Mouse (Mus musculus): ENCODE measurements around the gene Arid2.

The Arid2 gene

DNA sequence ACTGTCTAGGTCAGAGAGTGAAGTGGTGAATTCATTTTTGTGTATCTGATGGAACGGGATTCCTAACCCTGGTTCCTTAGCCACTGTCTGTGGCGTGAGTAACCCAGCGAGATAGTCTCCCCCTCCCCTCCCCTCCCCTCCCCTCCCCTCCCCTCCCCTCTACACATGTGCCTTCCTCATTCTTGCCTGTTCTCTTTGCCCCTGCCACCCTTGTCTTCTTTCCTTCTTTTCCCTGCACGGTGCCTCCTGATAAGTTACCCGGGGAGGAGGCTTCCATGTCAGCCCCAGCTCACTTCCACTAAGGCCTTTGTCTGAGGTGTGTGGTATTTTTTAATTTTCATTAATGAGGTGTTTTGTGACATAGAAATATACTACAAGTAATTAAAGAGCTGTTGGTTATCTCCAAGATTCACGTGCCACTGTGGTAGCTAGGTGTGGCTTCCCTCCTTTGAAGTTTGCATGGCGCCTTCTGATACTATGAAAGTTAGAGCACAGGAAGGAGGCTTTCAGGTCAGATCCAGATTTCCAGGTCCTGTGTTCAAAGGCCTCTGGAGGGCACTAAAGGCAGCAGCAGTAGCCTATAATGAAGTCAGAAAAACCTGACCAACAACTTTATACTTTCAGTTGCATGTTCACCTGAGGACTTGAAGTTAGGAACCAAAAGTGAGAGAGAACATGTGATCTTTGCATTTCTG lies 57.4 kb downstream of the Arid2 start:
- DNase-seq (ENCODE audit: low spot score) = no peak

DNA sequence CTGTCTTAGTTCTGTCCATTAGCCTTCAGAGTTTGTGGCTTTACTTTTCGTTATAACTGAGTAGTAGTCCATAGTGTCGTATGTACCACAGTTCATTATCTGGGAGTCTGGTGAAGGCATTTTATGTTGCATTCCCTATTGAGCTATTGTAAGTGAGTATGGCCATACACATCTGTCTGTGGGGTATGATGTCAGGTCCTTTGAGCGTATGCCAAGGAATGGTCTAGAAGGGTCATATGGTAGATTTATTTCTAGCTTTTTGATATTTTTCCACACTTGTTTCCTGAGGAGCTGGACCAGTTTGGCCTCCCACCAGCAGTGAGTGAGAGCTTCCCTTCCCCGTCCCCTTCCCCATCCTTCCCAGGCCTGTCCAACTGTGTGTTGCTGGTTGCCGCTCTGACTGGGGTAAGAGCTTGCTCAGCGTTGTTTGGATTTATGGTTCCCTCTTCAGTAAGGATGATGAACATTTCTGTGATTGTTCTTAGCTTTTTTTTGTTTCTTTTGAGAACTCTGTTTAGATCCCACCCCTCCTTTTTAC lies 58.1 kb downstream of the Arid2 start:
- DNase-seq (ENCODE audit: low spot score) = no peak

DNA sequence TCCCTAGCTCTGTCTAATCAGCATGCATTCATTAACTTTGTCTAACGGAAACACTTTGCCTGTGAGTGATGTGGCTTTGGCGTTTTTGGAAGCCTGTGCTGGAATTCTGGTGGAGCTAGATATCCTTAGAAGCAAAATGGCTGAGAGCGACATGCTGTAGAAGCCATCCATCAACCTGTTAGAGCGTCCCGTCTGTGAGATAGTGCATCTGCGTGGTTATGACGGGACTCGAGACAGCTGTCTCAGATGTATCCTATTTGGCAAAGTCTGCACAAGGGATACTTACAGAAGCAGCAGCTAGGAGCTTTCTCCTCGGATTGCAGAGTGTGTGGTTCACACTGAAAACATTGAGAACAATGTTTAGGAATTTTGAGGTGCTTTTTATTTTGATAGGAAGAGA lies 64.1 kb downstream of the Arid2 start:
- no peak for DNase-seq (ENCODE audit: low spot score)

DNA sequence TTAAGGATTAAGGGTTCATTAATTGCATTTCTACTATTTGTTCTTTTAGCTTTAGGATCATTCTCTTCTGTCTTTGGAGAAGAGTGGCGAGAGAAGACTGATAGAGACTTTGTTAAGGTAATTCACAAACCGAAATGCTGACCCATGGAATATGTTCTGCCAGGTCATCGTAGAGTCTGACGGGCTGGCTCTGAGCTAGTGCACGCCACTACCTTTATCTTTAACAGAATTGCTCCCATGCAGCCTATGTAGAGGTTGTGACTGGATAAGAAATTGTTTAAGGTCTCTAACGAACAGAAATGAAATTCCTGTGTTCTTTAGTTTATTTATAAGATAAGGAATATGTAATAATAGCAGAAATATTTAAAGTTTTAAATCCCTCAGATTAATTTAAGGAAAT lies 71.6 kb downstream of the Arid2 start:
- DNase-seq (ENCODE audit: low spot score) = no peak

DNA sequence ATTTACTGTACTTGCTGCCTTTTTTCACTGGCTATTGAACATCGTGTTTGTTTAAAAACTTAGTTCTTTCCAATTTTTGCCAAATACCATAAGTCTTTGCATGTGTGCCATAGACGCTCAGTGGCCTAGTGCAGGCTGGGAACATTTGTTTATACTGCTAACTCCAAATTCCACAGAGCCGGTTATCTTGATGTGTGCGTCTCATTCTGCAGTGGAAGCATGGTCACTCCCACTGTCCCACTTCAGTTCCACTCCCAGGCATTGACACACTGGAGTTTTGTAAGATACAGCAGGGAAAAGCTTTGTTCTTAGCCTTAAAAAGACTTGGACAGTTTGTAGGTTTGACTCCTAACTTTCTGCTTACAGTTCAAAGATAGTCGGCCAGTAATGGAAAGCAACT lies 73.3 kb downstream of the Arid2 start:
- no peak for DNase-seq (ENCODE audit: low spot score)

DNA sequence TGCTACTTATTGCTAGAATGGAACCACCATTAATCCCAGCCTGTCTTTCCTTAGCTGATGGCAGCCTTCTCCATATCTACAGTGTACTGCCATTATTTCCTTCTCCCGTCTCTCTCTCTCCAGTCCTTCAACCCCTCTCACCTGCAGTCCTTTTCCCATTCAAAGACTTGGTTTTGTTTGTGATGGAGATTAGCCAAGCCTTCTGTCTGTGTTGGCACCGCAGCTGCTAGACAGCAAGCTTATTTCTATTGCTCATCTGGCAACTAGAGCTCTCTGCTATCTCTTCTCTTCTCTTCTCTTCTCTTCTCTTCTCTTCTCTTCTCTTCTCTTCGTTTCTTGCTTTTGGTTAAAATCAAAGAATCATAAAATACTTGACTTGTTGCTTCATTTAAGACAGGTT lies 78.0 kb downstream of the Arid2 start:
- DNase-seq (ENCODE audit: low spot score) = no peak

DNA sequence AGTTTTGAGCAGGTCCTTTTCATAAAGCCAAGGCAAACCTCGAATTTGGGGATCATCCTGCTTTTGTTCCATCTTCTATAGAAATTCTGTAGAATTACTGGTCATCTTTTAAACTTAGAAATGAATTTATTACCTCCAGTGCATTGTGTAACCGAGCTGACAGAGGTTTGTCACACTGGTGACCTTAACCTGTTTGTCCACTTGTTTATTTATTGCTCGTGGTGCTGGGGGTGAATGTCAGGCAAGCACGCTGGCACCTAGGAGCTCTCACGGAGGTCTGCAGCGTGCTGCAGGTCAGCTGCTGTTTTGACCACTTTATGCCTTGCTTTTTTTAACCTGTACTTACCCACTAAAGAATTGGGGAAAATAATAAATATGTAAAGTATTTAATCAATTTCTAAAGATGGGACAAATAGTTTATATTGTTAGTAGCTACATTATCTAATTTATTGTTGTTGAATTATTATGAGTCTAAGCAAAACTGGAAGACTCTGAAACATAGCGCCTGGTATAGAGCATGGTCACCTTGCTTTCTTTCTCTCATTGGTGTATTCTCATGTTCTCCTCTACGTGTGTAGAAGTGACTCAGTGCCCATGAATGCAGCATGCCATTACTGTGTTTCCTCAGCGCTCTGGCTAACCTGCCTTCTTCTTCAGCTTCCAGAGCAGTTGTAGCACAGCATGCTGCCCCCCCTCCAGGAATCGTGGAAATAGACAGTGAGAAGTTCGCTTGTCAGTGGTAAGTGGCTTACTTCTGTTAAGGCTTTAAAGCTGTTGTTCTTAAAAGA lies 79.1 kb downstream of the Arid2 start:
- no peak for DNase-seq (ENCODE audit: low spot score)

DNA sequence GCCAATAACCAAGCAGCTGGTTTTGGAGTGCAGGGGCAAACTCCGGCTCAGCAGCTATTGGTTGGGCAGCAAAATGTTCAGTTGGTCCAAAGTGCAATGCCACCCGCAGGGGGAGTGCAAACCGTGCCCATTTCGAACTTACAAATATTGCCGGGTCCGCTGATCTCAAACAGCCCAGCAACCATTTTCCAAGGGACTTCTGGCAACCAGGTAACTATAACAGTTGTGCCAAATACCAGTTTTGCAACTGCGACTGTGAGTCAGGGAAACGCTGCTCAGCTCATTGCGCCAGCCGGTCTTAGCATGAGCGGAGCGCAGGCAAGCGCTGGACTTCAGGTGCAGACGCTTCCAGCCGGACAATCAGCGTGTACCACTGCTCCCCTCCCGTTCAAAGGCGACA lies 84.0 kb downstream of the Arid2 start:
- no peak for DNase-seq (ENCODE audit: low spot score)

DNA sequence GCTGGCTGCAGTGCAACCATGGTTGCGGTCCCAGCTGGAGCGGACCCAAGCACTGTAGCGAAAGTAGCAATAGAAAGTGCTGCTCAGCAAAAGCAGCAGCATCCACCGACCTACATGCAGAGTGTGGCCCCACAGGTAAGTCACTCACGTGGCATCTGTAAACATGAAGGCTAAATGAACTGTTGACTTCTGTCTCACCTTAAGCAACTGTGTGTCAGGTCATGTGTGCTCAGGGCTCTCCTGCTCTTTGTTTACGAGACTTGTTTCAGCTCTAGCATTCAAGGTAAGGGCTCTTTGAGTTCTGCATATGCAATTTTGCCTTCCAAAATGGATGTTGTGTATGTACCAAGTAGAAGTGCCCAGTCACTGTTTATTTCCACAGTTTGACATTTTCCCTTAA lies 85.3 kb downstream of the Arid2 start:
- DNase-seq (ENCODE audit: low spot score) = no peak

DNA sequence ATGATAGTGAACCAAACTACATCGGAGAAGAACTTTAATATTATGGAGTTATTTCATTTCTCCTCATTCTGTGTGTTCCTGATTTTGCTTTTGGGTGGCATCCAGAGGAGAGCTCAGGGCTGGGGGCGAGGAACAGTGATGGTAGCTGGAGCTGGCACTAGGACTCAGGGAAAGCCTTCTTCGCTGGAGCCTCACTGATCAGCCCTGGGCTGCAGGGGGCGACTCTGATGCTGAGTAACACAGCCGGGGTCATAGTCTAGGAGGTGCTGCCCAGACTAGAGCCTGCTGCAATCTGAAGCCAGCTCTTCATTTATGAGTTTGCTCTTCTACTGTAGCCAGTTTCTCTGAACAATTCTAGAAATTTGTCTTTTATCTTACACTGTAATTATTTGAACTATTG lies 85.8 kb downstream of the Arid2 start:
- DNase-seq (ENCODE audit: low spot score) = no peak

DNA sequence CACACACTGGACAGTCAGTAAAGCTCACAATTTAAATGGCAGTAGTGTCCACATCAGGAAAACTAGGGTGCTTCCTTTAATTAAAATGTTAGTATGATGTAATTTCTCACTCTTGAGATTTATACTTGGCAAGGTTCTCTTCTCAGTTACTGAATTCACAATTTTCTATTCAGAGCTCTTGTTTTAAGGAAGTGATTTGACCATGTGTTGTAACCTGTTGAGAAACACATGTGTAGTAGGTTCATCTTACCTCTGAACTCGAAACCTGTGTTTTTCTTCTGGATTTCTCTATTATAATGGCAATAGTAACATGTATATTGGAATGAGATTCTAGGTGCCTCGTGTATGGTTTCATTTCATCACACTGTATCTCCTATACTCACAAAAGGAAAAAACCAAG lies 88.9 kb downstream of the Arid2 start:
- no peak for DNase-seq (ENCODE audit: low spot score)

DNA sequence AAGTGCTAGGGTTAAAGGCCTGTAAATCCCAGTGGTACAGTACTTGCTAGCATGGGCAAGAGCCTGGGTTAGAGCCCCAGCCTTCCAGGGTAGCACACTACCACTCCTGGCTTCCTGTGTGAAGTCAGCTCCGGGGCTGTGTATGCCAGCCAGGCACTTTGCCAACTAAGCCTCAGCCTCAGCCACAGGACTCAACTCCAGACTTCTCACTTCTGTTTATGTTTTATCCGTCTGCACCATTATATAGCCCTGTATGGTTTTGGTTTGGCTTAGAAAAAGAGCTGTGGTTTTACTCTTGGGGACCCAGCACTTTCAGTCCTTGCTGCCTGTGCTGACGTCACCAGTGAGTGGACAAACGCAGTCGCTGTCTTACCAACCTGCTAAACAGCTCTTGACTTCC lies 89.9 kb downstream of the Arid2 start:
- DNase-seq (ENCODE audit: low spot score) = peak; percentile 31

DNA sequence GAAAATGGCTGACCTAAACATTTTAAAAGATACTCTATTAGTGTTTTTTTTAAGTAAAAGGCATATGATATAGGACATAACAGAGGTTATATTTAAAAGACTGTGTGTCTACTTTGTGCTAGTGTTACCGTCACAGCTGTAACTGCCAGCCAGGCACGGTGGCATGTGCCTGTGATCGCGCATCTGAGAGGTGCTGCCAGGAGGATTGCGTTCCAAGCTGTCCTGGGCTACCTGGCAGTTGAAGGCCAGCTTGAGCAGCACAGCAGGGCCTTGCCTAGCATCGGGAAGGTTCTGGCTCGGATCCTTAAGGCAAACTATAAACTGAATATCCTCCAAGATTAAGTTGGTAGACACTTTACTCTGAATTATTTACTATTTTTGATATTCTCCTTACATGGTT lies 90.4 kb downstream of the Arid2 start:
- DNase-seq (ENCODE audit: low spot score) = no peak

DNA sequence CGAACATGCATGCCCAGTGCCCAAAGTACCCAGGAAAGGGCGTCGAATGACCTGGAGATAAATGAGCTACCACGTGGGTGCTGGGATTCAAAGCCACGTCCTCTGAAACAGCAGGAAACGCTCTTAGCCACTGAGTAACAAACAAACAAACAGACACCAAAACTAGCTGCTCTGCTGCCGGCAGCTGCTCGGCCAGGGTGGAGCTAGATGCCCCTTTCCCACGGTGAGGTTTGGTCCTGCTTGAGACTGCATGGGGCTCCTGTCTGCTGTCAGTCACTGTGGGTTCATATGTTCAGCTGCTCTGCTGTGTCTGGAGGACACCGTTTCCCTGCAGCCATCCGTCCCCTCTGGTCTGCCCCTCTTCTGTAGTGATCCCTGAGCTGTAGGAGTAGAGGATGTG lies 94.9 kb downstream of the Arid2 start:
- DNase-seq (ENCODE audit: low spot score) = no peak

DNA sequence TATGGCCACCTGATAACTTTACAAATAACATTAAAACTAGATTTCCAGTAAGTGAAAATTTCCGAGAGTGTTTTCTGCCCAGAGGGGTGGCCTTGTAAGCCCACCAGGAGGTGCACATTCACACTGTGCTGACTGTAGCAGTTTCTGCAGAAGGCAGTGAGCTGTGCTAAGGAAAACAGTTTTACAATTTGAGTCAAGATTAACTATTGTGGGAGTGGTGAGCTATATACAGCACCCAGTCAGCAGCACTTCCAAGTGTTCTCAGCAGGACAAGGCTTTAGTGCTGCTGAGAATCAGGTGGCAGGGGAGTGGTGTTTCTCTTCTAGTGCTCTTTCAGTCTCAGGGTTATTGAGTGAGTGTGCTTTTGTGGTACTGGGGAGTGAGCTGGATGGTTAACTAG lies 101.2 kb downstream of the Arid2 start:
- DNase-seq (ENCODE audit: low spot score) = no peak

DNA sequence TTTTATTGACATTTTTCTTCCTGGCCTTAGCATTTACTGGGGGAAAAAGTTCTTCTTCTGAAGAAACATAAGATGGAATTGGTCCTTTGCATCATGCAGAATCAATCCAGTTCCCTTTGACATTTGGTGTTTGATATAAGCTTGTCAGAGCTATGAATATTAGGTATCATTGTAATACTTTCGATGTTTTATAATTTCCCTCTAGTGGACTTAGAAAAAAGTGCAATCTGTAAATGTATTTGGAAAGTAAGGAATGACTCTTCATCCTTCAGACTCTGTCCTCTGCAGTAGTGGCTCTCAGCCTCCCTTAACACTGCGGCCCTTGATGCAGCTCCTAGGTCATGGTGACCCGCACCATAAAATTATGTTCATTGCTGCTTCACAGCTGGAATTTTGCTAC lies 105.6 kb downstream of the Arid2 start:
- no peak for DNase-seq (ENCODE audit: low spot score)

DNA sequence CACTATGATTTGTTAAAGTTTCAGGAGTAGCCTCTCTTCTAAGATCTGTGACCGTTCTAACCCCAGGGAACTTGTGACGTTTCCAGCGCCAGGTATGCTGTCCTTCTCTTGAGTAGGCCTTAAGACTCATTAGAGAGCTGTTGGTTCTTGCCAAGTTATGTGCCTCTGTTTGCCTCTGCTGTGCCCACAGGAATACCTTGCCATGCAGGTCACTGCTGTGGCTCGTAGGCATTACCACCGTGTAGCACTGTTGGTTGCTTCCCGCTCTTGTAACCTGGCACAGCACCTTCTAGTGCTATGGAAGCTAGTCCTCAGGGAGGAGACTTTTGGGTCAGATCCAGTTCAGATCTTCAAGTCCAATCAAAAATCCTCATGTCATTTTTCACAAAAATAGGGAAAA lies 107.8 kb downstream of the Arid2 start:
- no peak for DNase-seq (ENCODE audit: low spot score)

DNA sequence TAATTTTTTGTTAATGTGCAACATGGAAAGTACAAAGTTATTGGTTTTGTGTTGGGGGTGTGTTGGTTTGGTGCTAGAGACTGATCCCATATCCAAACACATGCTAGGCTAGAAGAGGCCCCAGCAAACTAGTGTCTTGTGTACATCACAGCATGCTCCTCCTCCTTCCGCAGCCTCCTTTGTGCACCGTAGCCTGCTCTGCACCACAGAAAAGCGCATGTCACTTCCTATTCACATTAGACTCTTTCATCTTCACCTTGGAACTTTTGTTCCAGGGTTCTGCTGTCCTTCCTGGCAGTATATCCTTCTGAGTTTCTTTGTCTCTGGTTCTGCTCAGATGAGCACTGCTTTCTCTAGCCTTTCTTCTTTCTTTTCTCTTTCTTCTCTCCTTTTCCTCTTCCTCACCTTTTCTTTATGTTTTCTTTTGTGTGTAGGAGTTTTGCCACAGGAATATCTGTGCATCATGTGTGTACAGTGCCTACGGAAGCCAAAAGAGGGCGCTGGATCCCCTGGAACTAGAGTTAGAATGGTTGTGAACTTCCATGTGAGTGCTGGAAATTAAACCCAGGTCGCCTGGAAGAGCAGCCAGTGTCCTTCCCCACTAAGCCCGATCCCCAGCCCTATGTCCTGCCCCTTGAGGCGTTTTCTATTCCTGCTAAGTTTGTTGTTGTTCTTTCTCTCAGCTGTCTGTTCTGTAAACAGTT lies 109.5 kb downstream of the Arid2 start:
- no peak for DNase-seq (ENCODE audit: low spot score)

DNA sequence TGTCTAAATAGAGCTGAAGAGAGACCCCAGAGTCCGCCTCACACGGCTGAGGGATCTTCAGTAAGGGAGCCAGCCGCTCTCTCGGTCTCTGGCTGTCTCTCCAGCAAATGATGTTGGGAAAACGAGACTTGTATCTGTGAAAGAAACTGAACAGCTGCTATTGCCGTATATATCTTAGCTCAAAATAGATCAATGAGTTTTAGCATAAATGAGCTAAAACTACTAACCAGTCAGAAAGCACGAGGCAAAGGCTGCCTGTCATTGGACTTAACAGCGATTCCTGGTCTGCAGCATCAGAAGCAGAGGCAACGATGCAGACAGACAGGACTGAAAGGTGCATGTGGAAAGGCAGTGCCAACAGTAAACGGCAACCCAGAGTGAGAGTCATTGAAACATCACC lies 111.0 kb downstream of the Arid2 start:
- no peak for DNase-seq (ENCODE audit: low spot score)

DNA sequence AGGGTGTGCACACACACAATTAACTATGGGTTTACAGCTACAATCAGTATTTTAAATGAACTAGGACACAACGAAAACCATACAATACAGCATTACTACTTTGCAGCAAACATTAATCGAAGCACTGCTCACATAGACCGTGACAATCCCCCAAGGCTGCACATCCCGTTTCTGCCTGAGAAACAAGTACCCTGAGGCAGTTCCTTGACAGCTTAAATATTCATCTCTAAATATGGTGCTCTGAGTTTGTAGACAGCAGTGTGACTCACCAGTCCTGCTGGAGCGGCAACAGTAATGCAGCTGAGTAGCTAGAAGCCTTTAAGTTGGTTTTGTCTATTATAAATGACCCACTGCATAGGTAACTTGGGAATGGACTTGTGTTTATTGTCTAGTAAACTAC lies 118.2 kb downstream of the Arid2 start:
- no peak for DNase-seq (ENCODE audit: low spot score)

DNA sequence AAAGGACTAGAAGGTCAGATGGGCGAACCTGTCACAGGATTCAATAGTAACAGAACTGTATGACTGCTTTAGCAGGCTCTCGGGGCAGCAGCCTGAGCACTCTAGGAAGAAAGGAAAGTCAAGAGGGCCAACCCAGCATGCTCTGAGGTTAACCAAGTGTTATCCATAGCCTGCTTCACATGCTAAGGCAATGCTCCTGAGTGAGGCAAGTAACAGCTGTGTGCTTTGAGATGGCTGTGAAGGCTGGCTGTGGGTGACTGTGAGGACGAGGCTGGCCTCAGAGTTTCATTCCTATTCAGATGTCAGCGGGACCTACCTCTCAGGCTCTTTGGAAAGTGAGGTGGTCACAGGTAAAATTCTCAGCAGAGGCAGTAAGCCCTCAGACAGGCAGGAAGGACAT lies 118.9 kb downstream of the Arid2 start:
- DNase-seq (ENCODE audit: low spot score) = no peak

DNA sequence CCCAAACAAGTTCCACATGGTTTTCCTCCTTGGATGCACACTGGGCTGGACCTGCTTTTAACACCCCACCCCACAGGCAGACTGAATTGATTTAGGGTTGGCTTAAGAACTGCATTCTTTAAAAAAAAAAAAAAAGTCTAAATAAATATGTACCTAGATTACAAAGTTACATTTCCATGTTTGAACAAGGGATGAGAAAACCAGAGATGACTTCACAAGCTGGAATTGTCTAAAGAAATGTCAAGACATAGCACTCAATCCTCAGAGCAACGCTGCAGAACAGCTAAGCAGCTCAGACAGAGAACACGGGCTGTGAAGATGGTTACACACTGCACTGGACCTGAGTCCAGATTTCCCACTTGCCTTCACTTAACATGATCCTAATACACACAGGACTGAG lies 119.8 kb downstream of the Arid2 start:
- DNase-seq (ENCODE audit: low spot score) = no peak

DNA sequence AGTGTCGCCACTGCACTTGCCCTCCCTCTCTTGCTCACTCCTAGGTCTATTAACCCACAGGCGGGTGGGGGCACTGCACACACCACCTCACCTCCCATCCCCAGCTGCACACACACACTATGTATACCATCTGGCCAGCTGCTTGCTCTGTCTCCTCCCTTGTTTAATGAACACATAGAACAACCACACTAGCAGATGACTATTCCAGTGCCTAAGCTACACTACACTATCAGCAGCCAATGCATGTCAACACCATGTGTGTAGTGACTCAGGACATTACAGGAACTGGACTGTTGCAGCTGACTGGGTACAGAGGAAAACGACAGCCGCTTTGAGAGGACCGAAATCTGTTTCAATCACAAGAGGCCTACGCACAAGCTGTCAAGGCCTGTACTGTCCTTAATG lies 121.4 kb downstream of the Arid2 start:
- no peak for DNase-seq (ENCODE audit: low spot score)

Measured in urinary bladder, postnatal 14 days (tissue).